Mouse (Mus musculus): ENCODE results near the gene Zcchc14. TPM values are rescaled to one million over a fixed set of nuclear protein-coding genes. Genes with fewer than 3 reads are reported as not detected.
"Not testable (repeated sequence)": the region's sequence is repeated elsewhere in the genome, so short reads cannot be mapped to it uniquely, and the experiment has no call there.

Zcchc14 gene
- total RNA-seq, 2 experiments from 2014 or later, result not detected

- no peak for ATAC-seq (replicated peaks; ENCODE audit: low FRiP score, poor library complexity, severe bottlenecking)
Observed at GRCm38 (mm10) chr8:121635534-121635933, 17.2 kb downstream of the Zcchc14 start.

GRCm38 (mm10) chr8:121632401-121632800, 20.3 kb downstream of the Zcchc14 start:
- ATAC-seq (replicated peaks; ENCODE audit: low FRiP score, poor library complexity, severe bottlenecking), result no peak

- ATAC-seq (replicated peaks; ENCODE audit: low FRiP score, poor library complexity, severe bottlenecking), result no peak
Observed at GRCm38 (mm10) chr8:121631645-121632071, 21.0 kb downstream of the Zcchc14 start.

DNA sequence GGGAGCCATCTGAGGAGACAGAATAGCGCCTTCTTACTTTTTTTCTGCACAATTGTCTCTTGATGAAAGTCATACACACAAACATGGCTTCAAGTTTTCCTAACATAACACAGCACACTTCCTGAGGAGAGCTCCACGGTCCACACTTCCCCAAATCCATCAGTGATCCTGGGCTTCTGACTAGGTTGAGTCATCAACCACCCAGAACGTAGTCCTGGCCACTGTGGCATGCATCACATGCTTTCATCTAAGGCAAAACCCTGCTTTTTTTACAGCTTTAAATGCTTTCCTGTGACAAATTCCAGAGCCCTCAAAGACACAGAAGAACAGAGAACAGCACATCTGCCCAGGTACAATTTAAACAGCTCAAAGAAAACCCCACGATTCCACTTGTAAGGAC, 24.0 kb downstream of the Zcchc14 start:
- no peak for ATAC-seq (replicated peaks; ENCODE audit: low FRiP score, poor library complexity, severe bottlenecking)

DNA sequence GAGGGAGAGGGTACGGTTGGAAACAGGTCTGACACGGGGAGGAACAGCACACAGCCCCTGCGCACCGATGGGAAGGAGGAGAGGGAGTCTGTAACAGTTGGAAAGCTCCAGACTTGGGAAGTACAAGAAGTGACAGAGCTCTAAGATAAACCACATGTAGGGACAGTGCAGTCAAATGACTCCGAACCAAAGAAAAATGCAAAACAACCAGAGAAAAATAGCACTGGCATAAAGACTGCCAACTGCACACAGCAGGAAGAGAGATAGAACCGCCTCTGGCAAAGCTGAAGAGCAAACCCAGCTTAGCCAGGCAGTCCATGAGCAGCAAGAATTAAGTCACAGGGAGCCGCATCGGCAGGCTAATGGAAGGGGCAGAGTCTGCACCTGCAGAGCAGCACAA, 29.7 kb downstream of the Zcchc14 start:
- no peak for ATAC-seq (replicated peaks; ENCODE audit: low FRiP score, poor library complexity, severe bottlenecking)

DNA sequence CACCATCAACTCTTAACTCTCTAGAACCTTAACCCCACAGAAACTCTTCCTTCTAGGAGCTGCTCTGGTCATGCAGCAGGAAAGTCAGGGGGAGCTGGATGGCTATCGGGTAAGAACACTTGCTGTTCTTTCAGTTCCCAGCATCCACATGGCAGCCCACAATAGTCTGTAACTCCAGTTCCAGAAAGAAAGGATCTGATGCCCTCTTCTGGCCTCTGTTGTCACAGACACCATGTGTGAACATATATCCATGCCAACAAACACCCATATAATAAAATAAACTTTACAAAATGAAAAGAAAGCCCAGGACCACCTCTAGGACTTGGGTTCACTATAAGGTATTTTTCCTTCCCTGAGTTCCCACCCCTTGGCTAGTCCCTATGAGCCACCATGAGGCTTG, 30.8 kb downstream of the Zcchc14 start:
- ATAC-seq (replicated peaks; ENCODE audit: low FRiP score, poor library complexity, severe bottlenecking), result no peak

GRCm38 (mm10) chr8:121620801-121621516, 31.7 kb downstream of the Zcchc14 start:
- no peak for ATAC-seq (replicated peaks; ENCODE audit: low FRiP score, poor library complexity, severe bottlenecking)

DNA sequence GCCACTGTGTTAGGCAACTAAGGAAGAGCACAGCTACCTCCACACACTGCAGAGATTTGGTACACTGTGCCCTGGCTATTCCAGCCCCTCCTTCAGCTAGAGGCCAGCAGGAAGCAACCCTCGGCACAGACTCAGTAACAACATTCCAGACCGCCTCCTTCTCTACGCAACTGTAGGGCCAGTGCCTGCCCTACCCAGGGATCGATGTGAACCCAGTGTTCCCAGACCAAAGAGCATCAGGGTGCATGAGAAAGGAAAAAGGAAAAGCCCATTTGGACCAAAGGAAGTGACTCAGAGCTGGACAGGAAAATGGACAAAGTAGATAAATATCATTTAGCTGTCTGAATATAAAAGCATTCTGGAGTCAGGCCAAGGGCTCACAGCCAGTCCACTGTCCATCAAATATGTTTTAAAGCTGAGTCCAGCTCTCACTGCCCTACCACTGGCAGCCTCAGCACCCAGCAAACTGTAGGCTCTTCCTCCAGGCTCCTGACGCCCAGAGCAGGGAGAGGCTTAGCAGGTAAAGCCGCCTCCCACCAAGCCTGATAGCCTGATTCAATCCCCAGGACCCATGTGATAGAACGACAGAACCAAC, 33.2 kb downstream of the Zcchc14 start:
- ATAC-seq (replicated peaks; ENCODE audit: low FRiP score, poor library complexity, severe bottlenecking), result no peak

DNA sequence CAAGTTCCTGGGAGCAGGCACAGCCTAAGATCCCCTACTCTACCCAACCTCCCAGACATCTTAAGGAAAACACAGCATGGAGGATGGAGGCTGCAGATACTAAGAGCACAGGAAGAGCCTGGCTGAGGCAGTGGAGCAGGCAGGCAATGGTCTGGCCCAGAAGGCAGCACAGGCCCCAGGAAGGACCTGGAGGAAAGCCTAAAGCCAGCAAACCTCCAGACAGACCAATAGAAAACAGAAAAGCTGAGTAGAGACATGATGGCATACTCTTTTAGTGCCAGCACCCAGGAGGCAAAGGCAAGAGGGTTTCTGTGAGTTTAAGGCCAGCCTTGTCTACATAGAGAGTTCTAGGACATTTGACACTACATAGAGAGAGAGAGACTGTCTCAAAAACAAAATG, 39.3 kb downstream of the Zcchc14 start:
- ATAC-seq (replicated peaks; ENCODE audit: low FRiP score, poor library complexity, severe bottlenecking), result no peak

- no peak for ATAC-seq (replicated peaks; ENCODE audit: low FRiP score, poor library complexity, severe bottlenecking)
Observed at GRCm38 (mm10) chr8:121609916-121610315, 42.8 kb downstream of the Zcchc14 start.

- ATAC-seq (replicated peaks; ENCODE audit: low FRiP score, poor library complexity, severe bottlenecking), result no peak
Observed at GRCm38 (mm10) chr8:121609251-121609650, 43.5 kb downstream of the Zcchc14 start.

DNA sequence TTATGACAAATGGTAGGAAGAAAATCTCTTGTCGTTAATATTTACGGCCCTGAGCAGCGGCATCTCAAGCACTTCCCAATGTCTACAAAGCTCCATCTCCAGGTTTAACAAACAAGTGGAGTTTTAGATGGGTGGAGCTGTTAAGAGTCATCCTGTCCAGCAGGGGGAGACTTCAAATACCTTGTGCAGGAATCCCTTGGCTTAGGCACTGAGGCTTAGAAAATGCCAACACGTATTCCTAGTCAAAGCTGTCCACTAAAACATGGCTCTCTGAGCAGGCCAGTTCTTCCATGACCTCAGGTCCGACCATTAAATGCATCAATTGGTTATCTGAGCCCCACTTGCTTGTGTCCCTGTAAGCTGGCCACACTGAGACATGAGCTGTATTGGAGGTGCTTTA, 45.0 kb downstream of the Zcchc14 start:
- ATAC-seq (replicated peaks; ENCODE audit: low FRiP score, poor library complexity, severe bottlenecking), result no peak

- no peak for ATAC-seq (replicated peaks; ENCODE audit: low FRiP score, poor library complexity, severe bottlenecking)
Observed at GRCm38 (mm10) chr8:121603801-121604200, 48.9 kb downstream of the Zcchc14 start.

- peak; percentile 47 for ATAC-seq (replicated peaks; ENCODE audit: low FRiP score, poor library complexity, severe bottlenecking)
Observed at GRCm38 (mm10) chr8:121602860-121603259, 49.8 kb downstream of the Zcchc14 start.

- no peak for ATAC-seq (replicated peaks; ENCODE audit: low FRiP score, poor library complexity, severe bottlenecking)
Observed at GRCm38 (mm10) chr8:121602411-121602810, 50.3 kb downstream of the Zcchc14 start.

DNA sequence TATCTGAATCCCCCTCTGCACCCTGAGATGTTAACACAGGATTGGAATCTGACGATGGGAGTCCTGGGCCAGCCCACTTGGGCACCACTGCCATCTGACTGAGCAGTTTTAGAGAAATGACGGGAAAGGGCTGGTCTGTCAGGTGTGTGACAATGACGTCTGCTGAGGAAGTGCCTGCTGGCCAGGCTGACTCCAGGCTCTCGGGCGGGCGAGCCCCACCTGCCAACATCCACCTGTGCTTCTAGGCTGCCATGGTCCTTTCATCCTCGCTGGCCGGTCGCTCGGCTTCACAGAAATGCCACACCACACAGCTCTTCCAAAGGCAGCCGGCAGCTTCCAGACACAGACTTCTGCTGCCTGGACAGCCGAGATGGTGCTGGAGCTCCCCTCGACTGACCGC, 52.9 kb downstream of the Zcchc14 start:
- ATAC-seq (replicated peaks; ENCODE audit: low FRiP score, poor library complexity, severe bottlenecking), result no peak

- ATAC-seq (replicated peaks; ENCODE audit: low FRiP score, poor library complexity, severe bottlenecking), result peak; percentile 79
Observed at GRCm38 (mm10) chr8:121598892-121599291, 53.8 kb downstream of the Zcchc14 start.

- ATAC-seq (replicated peaks; ENCODE audit: low FRiP score, poor library complexity, severe bottlenecking), result no peak
Observed at GRCm38 (mm10) chr8:121598190-121598589, 54.5 kb downstream of the Zcchc14 start.

DNA sequence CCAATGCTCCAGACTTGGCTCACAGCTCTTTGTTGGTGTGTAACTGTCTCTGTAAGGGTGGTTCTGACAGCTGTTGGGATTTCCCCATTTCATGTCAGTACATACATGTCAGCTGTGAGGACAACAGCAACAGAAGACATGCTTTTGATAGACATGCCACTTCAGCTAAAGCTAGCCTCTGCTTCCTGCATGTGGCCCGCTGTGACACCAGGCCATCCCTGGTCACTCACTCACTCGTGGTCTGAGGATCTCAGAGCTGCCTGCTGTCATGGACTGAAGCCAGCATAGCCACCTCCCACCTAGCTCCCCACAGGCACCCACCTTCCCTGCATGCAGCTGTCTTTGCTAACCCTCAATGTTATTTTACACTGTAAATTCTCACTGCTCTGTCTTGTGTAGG, 55.2 kb downstream of the Zcchc14 start:
- ATAC-seq (replicated peaks; ENCODE audit: low FRiP score, poor library complexity, severe bottlenecking), result not testable (repeated sequence)

DNA sequence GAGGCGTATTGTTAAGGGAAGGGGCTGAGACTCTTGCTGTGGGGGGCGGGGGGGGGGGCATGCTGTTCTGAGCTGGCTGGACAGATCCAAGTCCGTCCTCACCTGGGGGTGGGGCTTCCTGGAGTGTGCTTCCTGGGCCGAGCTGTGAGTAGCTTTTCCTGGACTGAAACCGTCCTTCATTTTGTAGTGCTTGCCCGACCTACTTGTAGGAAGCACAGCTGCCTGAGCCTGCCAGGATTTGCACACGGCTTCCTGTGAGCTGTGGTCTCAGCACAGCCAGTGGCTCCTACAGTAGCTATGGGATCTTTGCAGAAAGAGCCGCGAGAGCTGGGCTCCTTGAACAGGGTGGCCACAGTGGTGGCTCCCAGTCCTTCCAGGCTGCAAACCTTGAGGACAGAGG, 58.7 kb downstream of the Zcchc14 start:
- ATAC-seq (replicated peaks; ENCODE audit: low FRiP score, poor library complexity, severe bottlenecking), result no peak

- no peak for ATAC-seq (replicated peaks; ENCODE audit: low FRiP score, poor library complexity, severe bottlenecking)
Observed at GRCm38 (mm10) chr8:121593293-121593692, 59.4 kb downstream of the Zcchc14 start.
